Mouse (Mus musculus): Measurements from ENCODE around the gene Gpn2. TPM values are rescaled to one million over a fixed set of nuclear protein-coding genes. Genes with fewer than 3 reads are reported as not detected.

Gene Gpn2
- polyA plus RNA-seq, 1 experiment from 2014 or later: 22.2 TPM

- Histone ChIP-seq H3K4me2 (no peak overlapping the region), H3K36me3 (peaks cover 31% of the 10 kb centered on the region), H3K4me1 (replicated peaks) (peaks cover 40% of the 10 kb centered on the region), H3K27ac (no peak overlapping the region), H3K9me3 (no peaks in the 10 kb centered on the region), H3K9ac (no peak overlapping the region), H3K27me3 (no peaks in the 10 kb centered on the region), H3K4me3 (no peak overlapping the region)
- no peak for ATAC-seq (ENCODE audit: low FRiP score)
- WGBS: 78% methylated on average over 7 of the region's 7 CpGs
Observed at GRCm38 (mm10) chr4:133629191-133629590, 45.0 kb downstream of the Gpn2 start.

DNA sequence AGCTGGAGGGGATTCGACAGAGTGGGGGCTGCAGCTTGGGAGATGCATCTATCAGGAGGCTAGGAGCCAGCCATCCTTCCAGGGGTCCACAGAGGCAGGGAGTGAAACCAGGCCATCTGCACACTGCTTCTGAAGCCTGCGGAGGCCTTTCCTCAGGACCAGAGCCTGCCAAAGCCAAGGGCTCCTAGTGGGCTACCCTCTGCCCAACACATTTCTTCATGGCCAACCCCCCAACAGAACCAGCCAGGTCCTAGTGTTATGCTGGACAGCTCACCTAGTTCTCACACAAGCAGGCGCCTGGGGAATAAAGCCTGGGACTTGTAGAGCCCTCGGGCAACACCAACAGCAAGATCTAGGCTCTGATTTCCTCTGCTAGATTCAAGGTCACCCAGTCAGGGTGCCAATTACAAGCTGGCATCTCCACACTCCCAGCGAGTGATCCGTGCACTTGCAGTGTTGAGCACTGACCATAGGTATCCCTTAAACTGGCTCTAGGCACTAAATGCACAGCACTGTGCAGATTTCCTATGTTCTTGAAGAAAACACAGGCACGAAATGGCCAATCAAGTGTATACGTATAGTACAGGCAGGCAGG is 46.3 kb downstream of the Gpn2 start:
- H3K9me3 ChIP-seq: no peaks in the 10 kb centered on the region
- no peak overlapping the region for H3K27ac ChIP-seq
- peak overlapping the region; percentile 29; the same call in 1 of the 2 replicates for H3K9ac ChIP-seq
- no peak overlapping the region for H3K4me2 ChIP-seq
- H3K36me3 ChIP-seq: peaks cover 19% of the 10 kb centered on the region
- no peak overlapping the region for H3K4me3 ChIP-seq
- H3K4me1 ChIP-seq (replicated peaks): peaks cover 40% of the 10 kb centered on the region
- H3K27me3 ChIP-seq: no peaks in the 10 kb centered on the region
- 90% methylated on average over 8 of the region's 8 CpGs for WGBS
- ATAC-seq (ENCODE audit: low FRiP score): no peak

- H3K4me3 ChIP-seq: peak overlapping the region; percentile 81; the same call in 1 of the 2 replicates
- 88% methylated on average over 14 of the region's 14 CpGs for WGBS
Observed at GRCm38 (mm10) chr4:133631071-133631768, 47.1 kb downstream of the Gpn2 start.

DNA sequence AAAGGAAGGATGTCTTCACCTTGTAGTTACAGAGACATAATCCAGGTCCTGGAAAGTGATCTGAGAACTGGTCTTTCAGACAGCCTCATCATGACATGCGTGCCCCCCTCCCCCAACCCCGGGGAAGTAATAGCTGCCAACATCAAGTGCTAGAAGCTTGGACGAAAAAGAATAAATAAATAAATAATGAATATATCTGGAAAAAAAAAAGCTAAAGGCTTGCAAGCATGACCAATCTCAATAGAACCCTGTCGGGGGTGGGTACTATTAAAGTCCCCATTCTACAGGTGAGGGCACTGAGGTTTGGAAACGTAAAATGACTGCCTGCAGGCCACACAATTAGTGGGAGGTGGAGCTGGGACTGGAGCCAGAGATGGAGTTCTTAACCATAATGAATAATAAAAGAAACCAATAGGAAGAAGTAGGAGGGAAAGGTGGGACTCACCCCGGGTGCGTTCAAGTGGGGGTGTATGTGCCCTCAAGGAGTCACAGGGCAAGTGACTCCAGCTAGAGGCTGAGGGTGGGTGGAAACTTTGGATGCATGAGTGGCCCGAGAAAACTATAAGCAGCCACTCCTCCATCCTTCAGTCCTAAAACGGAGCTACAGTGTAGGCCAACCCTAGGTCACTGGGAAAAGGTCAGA is 47.7 kb downstream of the Gpn2 start:
- Histone ChIP-seq H3K27ac (no peak overlapping the region), H3K9ac (peak overlapping the region; percentile 93), H3K36me3 (peaks cover 4% of the 10 kb centered on the region), H3K9me3 (no peaks in the 10 kb centered on the region), H3K27me3 (no peaks in the 10 kb centered on the region), H3K4me1 (replicated peaks) (peaks cover 40% of the 10 kb centered on the region), H3K4me2 (peak overlapping the region; percentile 95), H3K4me3 (peak overlapping the region; percentile 81)
- 39% methylated on average over 9 of the region's 9 CpGs for WGBS
- ATAC-seq (ENCODE audit: low FRiP score): no peak

More at GRCm38 (mm10) chr4:133631071-133631768, 47.1 kb downstream of the Gpn2 start:
- H3K4me2 ChIP-seq: peak overlapping the region; percentile 95
- no peaks in the 10 kb centered on the region for H3K9me3 ChIP-seq
- peaks cover 11% of the 10 kb centered on the region for H3K36me3 ChIP-seq
- H3K27me3 ChIP-seq: no peaks in the 10 kb centered on the region
- H3K27ac ChIP-seq: no peak overlapping the region
- H3K9ac ChIP-seq: peak overlapping the region; percentile 93; the same call in 1 of the 2 replicates
- peaks cover 40% of the 10 kb centered on the region for H3K4me1 ChIP-seq (replicated peaks)
- no peak for ATAC-seq (ENCODE audit: low FRiP score)

DNA sequence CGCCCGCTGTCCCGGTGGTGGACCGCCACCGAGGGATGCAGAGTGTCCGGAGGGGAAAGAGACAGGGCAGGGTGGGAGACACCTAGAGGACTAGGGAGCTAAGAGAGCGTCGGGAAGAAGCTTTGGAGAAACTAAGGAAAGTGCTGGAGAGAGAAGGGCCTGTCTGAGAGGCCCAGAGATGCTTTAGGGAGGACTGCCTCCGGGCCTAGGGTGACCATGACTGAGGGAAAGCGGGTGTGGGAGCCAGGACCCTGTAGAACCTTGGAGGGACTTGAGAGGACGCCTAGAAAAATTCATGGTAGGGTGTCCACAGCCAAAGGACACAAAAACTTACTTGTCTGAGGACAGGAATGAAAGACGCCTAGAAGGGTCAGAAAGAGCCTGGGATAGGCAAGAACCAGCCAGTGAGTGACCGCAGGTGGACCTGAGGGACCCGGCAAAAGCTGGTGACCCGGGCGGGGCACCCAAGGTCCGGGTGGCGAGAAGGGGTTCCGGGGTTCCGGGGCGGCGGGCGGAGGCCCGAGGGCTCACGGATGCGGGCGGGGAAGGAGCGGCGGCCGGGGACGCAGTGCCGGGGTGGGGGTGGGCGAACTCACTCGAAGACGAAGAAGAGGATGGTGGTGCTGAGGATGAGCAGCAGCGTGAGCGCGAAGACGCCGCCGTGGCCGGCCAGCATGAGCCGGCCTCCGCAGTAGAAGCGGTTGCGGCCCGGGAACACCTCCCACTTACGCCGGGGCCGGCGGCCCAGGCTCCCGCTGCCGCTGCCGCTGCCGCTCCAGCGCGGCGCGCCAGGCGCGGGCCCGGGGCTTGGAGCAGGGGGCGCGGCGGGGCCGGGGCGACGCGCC is 48.5 kb downstream of the Gpn2 start:
- peak overlapping the region; percentile 95 for H3K4me2 ChIP-seq
- peaks cover 40% of the 10 kb centered on the region for H3K4me1 ChIP-seq (replicated peaks)
- peak overlapping the region; percentile 93 for H3K9ac ChIP-seq
- no peaks in the 10 kb centered on the region for H3K27me3 ChIP-seq
- peak; percentile 70 for ATAC-seq (ENCODE audit: low FRiP score)
- no peaks in the 10 kb centered on the region for H3K36me3 ChIP-seq
- H3K9me3 ChIP-seq: no peaks in the 10 kb centered on the region
- 1% methylated on average over 40 of the region's 69 CpGs for WGBS
- H3K27ac ChIP-seq: peak overlapping the region; percentile 88
- peak overlapping the region; percentile 81 for H3K4me3 ChIP-seq

DNA sequence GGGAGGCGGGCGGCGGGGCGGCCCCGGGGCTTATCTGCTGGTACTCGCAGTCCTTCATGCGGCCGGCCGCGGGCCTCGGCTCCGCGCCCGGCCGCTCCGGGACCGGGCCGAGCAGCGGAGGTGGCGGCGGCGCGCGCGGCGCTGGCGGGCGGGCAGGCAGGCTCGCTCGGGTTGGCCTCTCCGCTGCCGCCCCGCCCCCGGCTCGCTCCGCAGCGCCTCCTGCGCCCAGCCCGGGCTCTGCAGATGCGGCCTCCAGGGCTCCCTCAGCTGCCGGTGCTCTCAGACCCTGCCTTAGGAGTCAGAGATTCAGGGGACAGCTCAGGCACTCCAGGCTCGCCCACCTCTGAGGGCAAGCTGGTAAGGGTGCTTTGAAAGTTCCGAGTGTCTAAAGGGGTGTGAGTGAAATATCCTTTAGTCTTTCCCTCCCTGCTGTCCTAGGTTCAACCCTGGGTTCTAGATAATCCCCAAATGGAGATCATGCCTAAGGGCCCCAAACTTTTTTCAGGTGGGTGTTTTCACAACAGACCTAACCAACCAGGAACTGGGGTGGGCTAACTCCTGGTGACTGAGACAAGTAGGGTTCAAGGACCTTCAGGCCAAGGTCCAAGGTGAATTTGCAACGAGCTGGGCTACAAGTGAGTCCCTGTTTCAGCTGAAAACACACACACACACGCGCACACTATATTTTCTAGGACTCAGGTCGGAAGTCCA is 49.3 kb downstream of the Gpn2 start:
- 45% methylated on average over 8 of the region's 47 CpGs for WGBS
- Histone ChIP-seq H3K4me3 (peak overlapping the region; percentile 81), H3K27ac (peak overlapping the region; percentile 88), H3K4me2 (peak overlapping the region; percentile 95), H3K9me3 (no peaks in the 10 kb centered on the region), H3K27me3 (no peaks in the 10 kb centered on the region), H3K4me1 (replicated peaks) (peaks cover 40% of the 10 kb centered on the region), H3K36me3 (no peaks in the 10 kb centered on the region), H3K9ac (peak overlapping the region; percentile 93)
- ATAC-seq (ENCODE audit: low FRiP score): peak; percentile 88

GRCm38 (mm10) chr4:133634043-133634410 is 49.9 kb downstream of the Gpn2 start:
- Histone ChIP-seq H3K4me2 (no peak overlapping the region), H3K36me3 (no peaks in the 10 kb centered on the region), H3K9ac (no peak overlapping the region), H3K27ac (no peak overlapping the region), H3K4me3 (no peak overlapping the region), H3K4me1 (replicated peaks) (peaks cover 38% of the 10 kb centered on the region), H3K9me3 (no peaks in the 10 kb centered on the region), H3K27me3 (no peaks in the 10 kb centered on the region)
- WGBS: 85% methylated on average over 5 of the region's 5 CpGs
- ATAC-seq (ENCODE audit: low FRiP score): no peak

Small RNA genes within 50 kb of the gene (microRNA-seq; reads per million reads assigned to microRNA genes)
- gene Gm23158: not detected

Other genes with a start within 250 kb of the Gpn2 start
- 18.4 and 21.3 TPM in 2 replicates for gene Wdtc1, start 230.9 kb upstream of the Gpn2 start, polyA plus RNA-seq (2015; fragmentation: Nextera tagmentation; extraction: Ambion mirVana)
- 6.7 and 7.5 TPM in 2 replicates for gene Slc9a1, start 214.7 kb upstream of the Gpn2 start, polyA plus RNA-seq (2015; fragmentation: Nextera tagmentation; extraction: Ambion mirVana)
- gene Tent5b, start 104.2 kb upstream of the Gpn2 start, polyA plus RNA-seq (2015; fragmentation: Nextera tagmentation; extraction: Ambion mirVana): 0.13 and 0.30 TPM in 2 replicates
- 2.8 and 3.9 TPM in 2 replicates for gene Trnp1, start 85.8 kb upstream of the Gpn2 start, polyA plus RNA-seq (2015; fragmentation: Nextera tagmentation; extraction: Ambion mirVana)
- 0.30 and 0.39 TPM in 2 replicates for gene Kdf1, start 65.4 kb upstream of the Gpn2 start, polyA plus RNA-seq (2015; fragmentation: Nextera tagmentation; extraction: Ambion mirVana)
- gene Nudc, start 38.4 kb upstream of the Gpn2 start, polyA plus RNA-seq (2015; fragmentation: Nextera tagmentation; extraction: Ambion mirVana): 256 and 265 TPM in 2 replicates
- gene Nr0b2, start 31.0 kb upstream of the Gpn2 start, polyA plus RNA-seq (2015; fragmentation: Nextera tagmentation; extraction: Ambion mirVana): not detected in 2 replicates
- 6.7 and 8.3 TPM in 2 replicates for gene Gpatch3, start 9.6 kb upstream of the Gpn2 start, polyA plus RNA-seq (2015; fragmentation: Nextera tagmentation; extraction: Ambion mirVana)
- 2.8 and 4.1 TPM in 2 replicates for gene Sfn, start 17.8 kb downstream of the Gpn2 start, polyA plus RNA-seq (2015; fragmentation: Nextera tagmentation; extraction: Ambion mirVana)
- 3.4 and 4.4 TPM in 2 replicates for gene Zdhhc18, start 65.8 kb downstream of the Gpn2 start, polyA plus RNA-seq (2015; fragmentation: Nextera tagmentation; extraction: Ambion mirVana)
- 13.4 and 14.1 TPM in 2 replicates for gene Pigv, start 88.3 kb downstream of the Gpn2 start, polyA plus RNA-seq (2015; fragmentation: Nextera tagmentation; extraction: Ambion mirVana)
- gene Arid1a, start 172.4 kb downstream of the Gpn2 start, polyA plus RNA-seq (2015; fragmentation: Nextera tagmentation; extraction: Ambion mirVana): 35.6 and 37.4 TPM in 2 replicates